9 mouse cellular contexts compared by ENCODE assay signal in the genomic region with DNA sequence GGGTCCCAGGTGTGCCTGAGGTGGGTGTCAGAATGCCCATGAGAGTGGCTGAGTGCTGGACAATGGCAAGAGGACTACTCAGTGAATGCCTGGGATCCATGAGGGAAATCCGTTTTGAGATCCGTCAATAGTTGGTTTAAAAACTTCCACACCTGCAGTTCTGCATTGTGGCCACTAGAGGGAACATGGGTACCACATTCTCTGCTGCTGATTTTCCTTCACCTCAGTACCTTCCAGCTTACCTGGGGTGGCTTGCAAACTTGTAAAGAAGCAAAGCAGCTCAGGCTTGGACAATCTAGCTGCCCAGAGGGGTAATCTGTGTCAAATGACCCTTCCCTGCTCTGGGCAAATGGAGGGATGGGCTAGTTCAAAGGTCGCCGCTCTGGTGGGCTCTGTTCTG. TPM values are rescaled to one million over a fixed set of nuclear protein-coding genes. Genes with fewer than 3 reads are reported as not detected.
DNase-seq lines count a peak whose midpoint lies in the region; ATAC-seq and TF ChIP-seq lines count a peak whose summit lies in the region.
"Had no signal": no experiment of that assay in that cellular context is flagged by ENCODE, and none has a peak within 500 bp of the region (broad histone marks: within the 10 kb centered on the region; RNA-seq: fewer than 3 reads in every experiment).

No protein-coding gene starts in this region.

- peak; percentile 94 for TF ChIP-seq CTCF in liver, postnatal 0 days (IDR thresholded peaks at IDR 0.05; ENCODE audit: low read depth)

- no peak for TF ChIP-seq EP300 in liver, postnatal 0 days (IDR thresholded peaks at IDR 0.05; ENCODE audit: low read depth)

- no peak overlapping the region for H3K4me2 ChIP-seq in liver, postnatal 0 days (ENCODE audit: low read depth, low read length)
- no peak overlapping the region for H3K4me2 ChIP-seq in liver, embryonic 12.5 days

- no peak overlapping the region for H3K27ac ChIP-seq in liver, postnatal 0 days (ENCODE audit: low read depth)
- H3K27ac ChIP-seq in liver, embryonic 12.5 days, result no peak overlapping the region

- no peaks in the 10 kb centered on the region for H3K4me1 ChIP-seq in liver, postnatal 0 days (ENCODE audit: insufficient read depth)
- H3K4me1 ChIP-seq in liver, embryonic 12.5 days, result 0 out of 2 replicates have a peak, but pooled peaks cover 4% of the 10 kb centered on the region

- no peaks in the 10 kb centered on the region for H3K9me3 ChIP-seq in liver, postnatal 0 days (ENCODE audit: low read length)
- H3K9me3 ChIP-seq in liver, embryonic 12.5 days (replicated peaks), result no peaks in the 10 kb centered on the region

- DNase-seq in embryo, embryonic 10 days (ENCODE audit: low spot score), result peak; percentile 72
- DNase-seq in embryo, embryonic 9.5 days (ENCODE audit: extremely low spot score), result no peak
- DNase-seq in liver, postnatal 0 days, result no peak
- peak; percentile 67 for DNase-seq in R1 (ENCODE audit: low read depth, low spot score)
- peak; percentile 65 for DNase-seq in induced T-regulatory cell, adult 2 months (ENCODE audit: low read depth)
- peak; percentile 64 for DNase-seq in naive thymus-derived CD4-positive, alpha-beta T cell, adult 2 months (ENCODE audit: low read depth)
- no peak for DNase-seq in testis, postnatal 10 days (ENCODE audit: low spot score)

- no peak overlapping the region for H3K4me3 ChIP-seq in liver, postnatal 0 days (ENCODE audit: low read depth, low read length)
- no peak overlapping the region for H3K4me3 ChIP-seq in liver, embryonic 12.5 days
- H3K4me3 ChIP-seq: megakaryocyte, embryonic 14.5 days had no signal

- no peak for ATAC-seq in liver, postnatal 0 days
- no peak for ATAC-seq in liver, embryonic 12.5 days

- H3K9ac ChIP-seq in liver, postnatal 0 days (replicated peaks), result no peak overlapping the region
- H3K9ac ChIP-seq in liver, embryonic 12.5 days, result no peak overlapping the region

- no peaks in the 10 kb centered on the region for H3K36me3 ChIP-seq in liver, postnatal 0 days (replicated peaks; ENCODE audit: insufficient read depth, low read length)
- H3K36me3 ChIP-seq in liver, embryonic 12.5 days, result no peaks in the 10 kb centered on the region

- H3K27me3 ChIP-seq in liver, postnatal 0 days (ENCODE audit: insufficient read depth, low read length), result 0 out of 2 replicates have a peak, but pooled peaks cover 5% of the 10 kb centered on the region
- peaks cover 55% of the 10 kb centered on the region for H3K27me3 ChIP-seq in liver, embryonic 12.5 days (replicated peaks)

- 37% methylated on average over 4 of the region's 4 CpGs for WGBS in liver, postnatal 0 days (ENCODE audit: insufficient replicate concordance)
- WGBS in liver, embryonic 12.5 days (ENCODE audit: insufficient replicate concordance), result 33% methylated on average over 4 of the region's 4 CpGs

RNA-seq across cellular contexts. Expression of a gene that starts 8.2 kb away (rescaled TPM):
- 2.1 and 2.2 TPM in 2 replicates for polyA plus RNA-seq in liver, postnatal 0 days (2015; fragmentation: Nextera tagmentation; extraction: Ambion mirVana)
- 1.8 and 2.3 TPM in 2 replicates for polyA plus RNA-seq in liver, embryonic 12.5 days (2016; fragmentation: Nextera tagmentation; extraction: Ambion mirVana)

RNA-seq across cellular contexts. Expression of a gene that starts 13.6 kb away (rescaled TPM):
- polyA plus RNA-seq in liver, postnatal 0 days (2015; fragmentation: Nextera tagmentation; extraction: Ambion mirVana), result not detected in 2 replicates
- polyA plus RNA-seq in liver, embryonic 12.5 days (2016; fragmentation: Nextera tagmentation; extraction: Ambion mirVana), result not detected in 2 replicates

RNA-seq across cellular contexts. Expression of a gene that starts 31.0 kb away (rescaled TPM):
- polyA plus RNA-seq in liver, postnatal 0 days (2015; fragmentation: Nextera tagmentation; extraction: Ambion mirVana), result not detected in 2 replicates
- polyA plus RNA-seq in liver, embryonic 12.5 days (2016; fragmentation: Nextera tagmentation; extraction: Ambion mirVana), result not detected in 2 replicates

RNA-seq across cellular contexts. Expression of a gene that starts 47.7 kb away (rescaled TPM):
- polyA plus RNA-seq in liver, postnatal 0 days (2015; fragmentation: Nextera tagmentation; extraction: Ambion mirVana), result not detected in 2 replicates
- 0.23 and 0.35 TPM in 2 replicates for polyA plus RNA-seq in liver, embryonic 12.5 days (2016; fragmentation: Nextera tagmentation; extraction: Ambion mirVana)

Comparison
In these comparisons a context has a peak if more than half of its experiments do, and no peak if none do; other contexts are left out.
1. DNase-seq: peak in embryo, embryonic 10 days (single experiment), R1 (single experiment), induced T-regulatory cell, adult 2 months (single experiment) and naive thymus-derived CD4-positive, alpha-beta T cell, adult 2 months (single experiment); none in embryo, embryonic 9.5 days (single experiment), liver, postnatal 0 days (single experiment) and testis, postnatal 10 days (single experiment).